Mouse (Mus musculus) lung, adult 2 months (tissue): ENCODE data around the gene Tbc1d17.

ENCODE experiments used
- CTCF ChIP-seq: fragments of 200-500 bp; IDR thresholded peaks from 2 replicates; pipeline ENCODE4 v1.5.1; 2011; ENCODE audit warnings: mild to moderate bottlenecking, low read length, control low read depth; ENCODE audit not compliant: insufficient read depth
- POLR2A ChIP-seq: fragments of 200-500 bp; IDR thresholded peaks from 2 replicates; pipeline ENCODE4 v1.6.1; 2011; ENCODE audit warnings: low read depth, mild to moderate bottlenecking, control low read depth, low read length, borderline replicate concordance; ENCODE audit errors: extremely low read depth

- TF ChIP-seq POLR2A (no peak), CTCF (no peak)
Measured at GRCm38 (mm10) chr7:44861429-44861816, 12.5 kb upstream of the Tbc1d17 start.
